Mouse (Mus musculus) adrenal gland, adult 2 months (tissue): ENCODE data around the gene Caprin1. TPM values are rescaled to one million over a fixed set of nuclear protein-coding genes. Genes with fewer than 3 reads are reported as not detected.

Experiments
- DNase-seq: peaks from one replicate; pipeline ENCODE4 v3.0.0; 2021
- polyA plus RNA-seq: library from polyadenylated mRNA; depleted of rRNA; stranded (reverse); fragments of >200 nt; gene quantifications from 2 replicates; pipeline ENCODE4 v1.2.3, GENCODE M21; 2012
- total RNA-seq, 2 experiments: library from RNA; stranded (reverse); gene quantifications; 2 replicates each; pipeline ENCODE4 v1.2.3; 2021

Gene Caprin1
- total and polyA plus RNA-seq, 3 experiments = 272 to 495 (median 356) TPM

GRCm38 (mm10) chr2:103796861-103797466 is 485 bp downstream of the Caprin1 start:
- DNase-seq = peak; percentile 94

GRCm38 (mm10) chr2:103796211-103796860 is 1.1 kb downstream of the Caprin1 start:
- DNase-seq = peak; percentile 81

- DNase-seq = peak; percentile 91
These were observed 1.6 kb downstream of the Caprin1 start for GRCm38 (mm10) chr2:103795843-103796210.

- DNase-seq = no peak
These were observed 5.4 kb downstream of the Caprin1 start for GRCm38 (mm10) chr2:103792009-103792408.

- no peak for DNase-seq
These were observed 11.7 kb downstream of the Caprin1 start for GRCm38 (mm10) chr2:103785735-103786134.

GRCm38 (mm10) chr2:103784621-103785020 is 12.8 kb downstream of the Caprin1 start:
- no peak for DNase-seq

- no peak for DNase-seq
These were observed 35.0 kb downstream of the Caprin1 start for GRCm38 (mm10) chr2:103762492-103762891.

- DNase-seq = no peak
These were observed 35.5 kb downstream of the Caprin1 start for GRCm38 (mm10) chr2:103761993-103762392.

- peak; percentile 98 for DNase-seq
These were observed 36.3 kb downstream of the Caprin1 start, which contains the start of gene Nat10 for GRCm38 (mm10) chr2:103760906-103761716. TSS of gene Nat10 (minus strand) at chr2:103761270.

- no peak for DNase-seq
These were observed 37.0 kb downstream of the Caprin1 start for GRCm38 (mm10) chr2:103760421-103760820.

- DNase-seq = no peak
These were observed 41.9 kb downstream of the Caprin1 start for GRCm38 (mm10) chr2:103755458-103756085.

GRCm38 (mm10) chr2:103754614-103755013 is 42.8 kb downstream of the Caprin1 start:
- no peak for DNase-seq

- DNase-seq = no peak
These were observed 45.7 kb downstream of the Caprin1 start for GRCm38 (mm10) chr2:103751771-103752170.

GRCm38 (mm10) chr2:103749091-103749490 is 48.4 kb downstream of the Caprin1 start:
- DNase-seq = no peak

GRCm38 (mm10) chr2:103747891-103748290 is 49.6 kb downstream of the Caprin1 start:
- no peak for DNase-seq

GRCm38 (mm10) chr2:103746761-103747160 is 50.7 kb downstream of the Caprin1 start:
- DNase-seq = no peak

- DNase-seq = no peak
These were observed 51.4 kb downstream of the Caprin1 start for GRCm38 (mm10) chr2:103746096-103746495.

GRCm38 (mm10) chr2:103745481-103745880 is 52.0 kb downstream of the Caprin1 start:
- peak; percentile 58 for DNase-seq

- DNase-seq = peak; percentile 25
These were observed 53.5 kb downstream of the Caprin1 start for GRCm38 (mm10) chr2:103743988-103744387.

- DNase-seq = peak; percentile 81
These were observed 53.9 kb downstream of the Caprin1 start for GRCm38 (mm10) chr2:103743536-103743935.

- DNase-seq = no peak
These were observed 54.6 kb downstream of the Caprin1 start for GRCm38 (mm10) chr2:103742821-103743220.

- no peak for DNase-seq
These were observed 66.0 kb downstream of the Caprin1 start for GRCm38 (mm10) chr2:103731423-103731822.
